Mouse (Mus musculus) common myeloid progenitor, adult 5-6 weeks (primary cell): Measurements from ENCODE around the gene Trp53i13. TPM values are rescaled to one million over a fixed set of nuclear protein-coding genes. Genes with fewer than 3 reads are reported as not detected.
A peak's percentile ranks its signal among the peaks of the same experiment; 100 is the strongest.
"Not testable (repeated sequence)": the region's sequence is repeated elsewhere in the genome, so short reads cannot be mapped to it uniquely, and the experiment has no call there.

Experiments
- ATAC-seq: replicated peaks from 2 replicates; pipeline ENCODE4 v1.8.0; 2016; ENCODE audit warnings: low read depth, mild to moderate bottlenecking, moderate TSS enrichment, inconsistent platforms; ENCODE audit not compliant: poor library complexity, severe bottlenecking
- total RNA-seq: library from RNA; stranded (forward); fragments of 200-1000, 187-1606 nt; gene quantifications from 2 replicates; pipeline ENCODE4 v1.2.3, GENCODE M21; 2017

The Trp53i13 gene
- total RNA-seq, result 3.1 and 3.5 TPM in 2 replicates

DNA sequence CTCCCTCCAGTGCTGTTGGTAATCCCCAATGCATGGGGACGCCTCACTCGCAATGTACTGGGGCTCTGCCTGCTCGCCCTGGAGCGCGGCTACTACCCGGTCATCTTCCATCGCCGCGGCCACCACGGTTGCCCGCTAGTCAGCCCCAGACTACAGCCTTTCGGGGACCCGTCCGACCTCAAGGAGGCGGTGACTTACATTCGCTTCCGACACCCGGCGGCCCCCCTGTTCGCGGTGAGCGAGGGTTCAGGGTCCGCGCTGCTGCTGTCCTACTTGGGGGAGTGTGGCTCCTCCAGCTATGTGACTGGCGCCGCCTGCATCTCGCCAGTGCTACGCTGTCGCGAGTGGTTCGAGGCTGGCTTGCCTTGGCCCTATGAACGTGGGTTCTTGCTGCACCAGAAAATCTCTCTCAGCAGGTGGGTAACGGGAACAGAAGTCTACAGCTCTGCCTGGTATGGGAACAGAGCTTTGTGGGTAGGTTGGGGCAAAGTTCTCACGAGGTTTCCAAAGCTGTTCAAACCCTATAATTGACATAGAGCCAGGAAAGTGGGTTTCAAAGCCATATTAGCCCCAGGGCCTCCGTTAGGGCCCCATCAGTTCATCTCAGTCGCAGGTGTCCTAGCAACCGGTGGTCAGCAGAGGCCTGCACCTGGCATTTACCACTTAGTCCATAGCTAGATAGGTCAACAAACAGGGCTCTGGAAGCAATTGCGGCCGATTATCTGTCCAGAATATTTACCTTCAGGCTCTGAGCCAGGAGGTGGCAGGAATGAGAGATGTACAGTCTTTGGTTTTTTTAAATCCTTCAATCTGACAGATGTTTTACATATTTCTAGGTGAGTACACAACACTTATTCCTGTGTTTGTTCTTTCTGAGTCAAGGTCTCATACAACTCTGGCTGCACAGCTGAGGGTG is at the start of gene Trp53i13:
Gene Trp53i13 (minus strand): TSS at position 344 of the 916 bp plus-strand sequence.
- peak; percentile 6; the same call in 1 of the 2 replicates for ATAC-seq

DNA sequence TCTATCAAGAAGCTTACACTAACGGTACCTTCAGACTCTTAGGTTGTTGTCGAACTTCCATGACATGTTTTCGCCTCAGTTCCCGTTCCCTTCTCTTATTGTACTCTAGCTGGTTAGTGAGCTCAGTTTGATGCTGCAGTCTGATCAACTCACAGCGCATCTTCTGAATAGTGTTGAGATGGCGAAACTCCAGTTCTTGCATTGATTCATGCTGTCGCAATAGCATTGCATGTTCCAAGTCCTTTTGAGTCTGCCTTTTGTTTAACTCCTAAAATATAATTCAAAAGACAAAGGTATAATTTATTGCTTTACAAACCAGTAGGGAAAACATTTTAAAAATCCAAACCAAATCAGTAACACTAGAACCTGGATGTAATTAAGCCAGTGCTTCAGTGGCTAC is 29.5 kb upstream of the Trp53i13 start:
- no peak for ATAC-seq

DNA sequence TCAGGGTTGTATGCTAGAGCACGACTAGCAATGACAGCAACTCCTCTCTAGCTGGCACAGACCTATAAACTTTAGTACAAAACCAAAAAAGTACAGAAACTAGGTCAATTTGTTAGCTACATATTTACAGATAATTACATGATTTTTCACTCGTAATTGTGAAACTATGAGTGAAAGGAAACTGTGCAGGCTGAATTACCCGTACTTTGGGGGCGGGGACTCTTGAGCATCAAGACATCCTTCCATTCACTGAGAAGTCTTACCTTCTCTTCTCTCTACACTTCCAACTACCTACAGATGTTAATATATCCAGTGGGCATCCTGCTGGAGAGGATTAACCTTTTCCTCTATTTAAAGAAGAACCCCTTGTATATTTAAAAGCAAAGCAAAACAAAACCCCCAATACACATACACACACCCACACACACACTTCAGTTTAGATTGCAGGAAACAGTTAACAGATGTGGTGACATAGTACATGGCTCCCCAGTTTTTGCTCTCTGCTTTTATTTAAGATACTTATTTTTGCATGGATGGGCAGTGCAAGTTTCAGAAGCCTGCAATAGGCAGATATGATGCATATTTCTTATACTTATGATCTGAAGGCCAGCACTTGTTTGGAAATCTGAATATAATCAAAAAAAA is 16.5 kb upstream of the Trp53i13 start:
- no peak for ATAC-seq

DNA sequence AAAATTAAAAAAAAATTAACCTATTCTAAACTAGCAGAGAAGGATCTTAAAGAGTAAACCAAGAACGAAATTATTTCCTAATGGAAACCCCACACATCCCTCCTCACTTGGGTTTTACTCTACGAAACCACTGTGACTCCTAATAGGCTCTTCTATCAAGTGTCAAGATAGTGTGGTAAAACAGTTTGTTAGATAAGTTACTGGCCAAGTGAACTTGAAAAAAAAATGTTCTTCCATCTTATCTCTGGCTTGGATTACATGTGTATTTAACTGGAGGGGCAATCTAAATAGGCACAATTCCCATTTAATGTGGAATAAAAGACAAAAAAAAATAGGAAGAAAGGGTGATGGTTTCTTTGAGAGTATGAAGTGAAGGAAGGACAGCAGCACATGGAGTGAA is 15.1 kb upstream of the Trp53i13 start:
- no peak for ATAC-seq

DNA sequence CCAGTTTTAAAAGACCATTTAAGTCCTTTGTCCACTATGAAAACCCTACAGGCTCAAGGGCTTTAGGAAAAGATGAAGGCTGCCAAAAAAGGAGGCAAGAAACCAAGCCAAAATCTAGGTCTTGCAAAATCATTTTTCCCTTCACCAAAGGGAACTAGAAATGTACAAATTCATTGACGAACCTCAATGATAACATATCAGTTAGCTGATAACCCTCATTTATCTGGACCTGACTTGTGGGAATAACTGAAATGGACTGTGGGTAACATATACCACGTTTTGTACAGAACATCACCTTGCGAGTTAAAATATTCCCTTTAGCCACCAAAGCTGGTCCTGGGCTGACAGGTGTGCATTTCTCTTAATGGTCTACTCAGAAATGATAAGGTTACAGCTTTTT is 13.9 kb upstream of the Trp53i13 start:
- ATAC-seq, result no peak

DNA sequence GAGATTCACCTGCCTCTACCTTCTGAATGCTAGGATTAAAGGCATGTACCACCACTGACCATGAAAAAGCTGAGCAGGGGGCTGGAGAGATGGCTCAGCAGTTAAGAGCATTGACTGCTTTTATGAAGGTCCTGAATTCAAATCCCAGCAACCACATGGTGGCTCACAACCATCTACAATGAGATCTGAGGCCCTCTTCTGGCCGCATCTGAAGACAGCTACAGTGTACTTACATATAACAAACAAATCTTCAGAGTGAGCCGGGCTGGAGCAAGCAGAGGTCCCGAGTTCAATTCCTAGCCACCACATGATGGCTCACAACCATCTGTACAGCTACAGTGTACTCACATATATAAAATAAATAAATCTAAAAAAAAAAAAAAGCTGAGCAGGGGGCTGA is 12.6 kb upstream of the Trp53i13 start:
- not testable (repeated sequence) for ATAC-seq

DNA sequence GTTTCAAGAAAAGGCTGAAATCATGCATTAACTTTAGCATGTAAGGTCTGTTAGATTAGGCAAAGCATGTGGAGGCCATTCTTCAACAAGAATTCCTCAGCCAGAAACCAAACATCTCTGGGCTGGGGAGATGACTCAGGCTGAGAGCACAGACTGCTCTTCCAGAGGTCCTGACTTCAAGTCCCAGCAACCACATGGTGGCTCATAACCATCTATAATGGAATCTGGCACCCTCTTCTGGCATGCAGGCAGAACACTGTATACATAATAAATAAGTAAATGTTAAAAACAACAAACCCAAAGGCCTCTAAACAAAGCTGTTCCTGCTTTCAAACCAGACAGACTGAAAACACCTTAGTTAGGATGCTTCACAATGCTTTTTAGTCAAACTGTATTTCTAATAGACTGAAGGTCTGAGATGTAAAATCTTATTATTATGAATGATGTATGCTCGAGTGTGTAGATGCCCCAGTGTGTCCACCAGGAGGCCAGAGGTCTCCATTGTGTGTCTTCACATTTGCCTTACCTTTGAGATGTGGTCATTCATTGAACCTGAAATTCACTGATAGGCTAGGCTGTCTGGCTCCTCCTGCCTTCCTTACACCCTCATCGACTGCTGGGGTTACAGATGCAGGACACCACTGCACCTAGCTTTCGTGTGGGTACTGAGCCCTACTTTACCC is 10.2 kb upstream of the Trp53i13 start:
- ATAC-seq, result 0 out of 2 replicates have a peak, but pooled peaks have one; percentile 39

DNA sequence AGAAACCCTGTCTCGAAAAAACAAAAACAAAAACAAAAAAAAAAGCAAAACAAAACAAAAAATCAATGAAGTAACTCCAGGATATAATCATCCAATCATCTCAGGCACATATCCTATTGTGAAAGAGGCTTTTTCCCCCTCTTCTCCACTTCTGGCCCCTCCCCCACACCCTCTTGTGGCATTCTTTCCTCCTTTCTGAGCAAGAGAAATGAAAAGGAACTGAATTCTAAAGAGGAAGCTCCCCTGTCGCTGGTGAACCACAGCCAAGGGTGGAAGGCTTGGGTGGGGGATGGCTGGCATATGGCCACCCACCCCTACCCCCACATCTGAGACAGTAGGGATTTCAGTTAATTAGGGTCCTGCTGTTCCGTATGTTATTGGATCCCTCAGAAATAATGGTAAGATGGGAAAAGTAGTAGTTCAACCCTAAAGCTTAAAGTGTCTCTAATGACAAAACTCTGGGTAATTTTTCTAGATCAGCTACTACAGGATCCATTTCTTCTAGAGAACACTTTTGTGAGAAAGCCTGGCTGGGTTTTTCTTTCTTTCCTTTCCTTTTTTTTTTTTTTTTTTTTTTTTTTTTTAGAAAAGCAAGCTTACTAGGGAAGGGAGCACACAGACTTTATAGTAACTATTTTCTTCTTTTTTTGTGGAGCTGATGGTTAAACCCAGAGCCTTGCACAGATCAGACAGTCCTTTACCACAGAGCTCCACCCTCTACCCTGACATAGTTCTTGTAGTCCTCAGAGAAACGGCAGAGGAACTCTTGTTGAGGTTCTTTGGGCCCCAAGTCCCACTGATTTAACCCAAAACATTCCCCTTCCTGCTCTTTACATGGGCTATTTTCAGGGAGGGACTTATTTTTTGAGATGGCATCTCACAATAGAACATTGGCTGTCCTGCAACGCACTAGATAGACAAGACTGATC is 5.1 kb upstream of the Trp53i13 start:
- ATAC-seq, result peak; percentile 43

DNA sequence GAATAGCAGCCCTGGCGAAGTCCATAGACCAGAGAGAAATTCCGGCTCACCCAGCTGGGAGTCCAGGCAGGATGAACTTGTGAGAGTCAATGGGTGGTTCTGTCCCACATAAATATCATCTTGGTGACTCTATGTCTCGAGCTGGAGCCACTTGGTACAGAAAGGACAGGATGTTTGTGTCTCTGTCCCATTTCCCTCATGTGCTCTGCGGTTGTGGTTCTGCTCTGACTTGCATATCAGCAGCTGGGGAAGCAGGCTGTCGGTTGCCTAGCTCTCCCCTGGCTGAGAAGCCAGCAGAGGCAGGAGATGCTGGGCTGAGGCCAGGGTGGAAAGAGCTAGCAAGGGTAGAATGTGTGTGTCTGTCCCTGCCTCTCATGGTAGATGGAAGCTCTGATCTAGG is 3.3 kb upstream of the Trp53i13 start, which contains the start of gene Gm10392:
Gene Gm10392 (minus strand): TSS at position 156 of the 400 bp plus-strand sequence.
- ATAC-seq, result peak; percentile 79

- no peak for ATAC-seq
These were observed 2.4 kb upstream of the Trp53i13 start for GRCm38 (mm10) chr11:77518051-77518798.

DNA sequence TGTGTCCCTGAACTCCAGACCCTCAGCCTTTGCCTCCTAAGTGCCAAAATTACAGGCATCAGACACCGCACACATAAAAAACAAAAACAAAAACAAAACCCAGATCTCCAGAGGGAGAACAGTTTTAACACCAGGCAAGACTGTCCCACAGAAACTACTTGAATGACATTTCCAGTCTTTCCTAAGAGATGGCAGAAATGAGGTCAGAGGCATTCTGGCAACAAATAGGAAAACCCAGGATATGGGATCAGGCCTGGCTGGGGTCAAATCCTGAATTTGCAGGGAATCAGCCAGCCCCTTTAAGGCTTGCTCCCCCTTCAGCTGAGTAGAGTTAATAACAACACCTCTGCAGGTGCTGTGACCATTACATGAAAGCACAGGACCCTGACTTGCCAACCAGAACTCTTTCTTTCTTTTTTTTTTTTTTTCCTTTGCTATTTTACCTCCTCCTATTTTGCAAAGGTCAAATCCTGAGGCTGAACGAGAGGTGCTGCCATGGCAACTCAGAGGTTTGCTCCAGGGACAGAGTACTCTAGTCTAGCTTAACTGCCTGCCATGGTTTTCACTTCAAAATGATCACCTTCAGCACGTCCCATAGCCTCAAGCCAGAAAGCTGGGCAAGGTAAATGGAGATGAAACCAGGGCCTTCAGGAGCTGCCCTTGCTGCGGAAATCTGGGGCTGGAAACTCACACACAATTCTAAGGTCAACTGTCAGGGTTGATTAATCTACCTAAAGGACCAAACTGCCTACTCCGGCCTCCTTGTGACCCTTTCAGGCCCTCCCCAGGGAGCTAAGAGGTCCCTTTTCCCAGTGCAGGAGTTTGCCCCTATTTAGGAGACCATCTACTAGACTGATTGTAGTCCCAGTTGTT is 1.0 kb upstream of the Trp53i13 start:
- ATAC-seq, result no peak

DNA sequence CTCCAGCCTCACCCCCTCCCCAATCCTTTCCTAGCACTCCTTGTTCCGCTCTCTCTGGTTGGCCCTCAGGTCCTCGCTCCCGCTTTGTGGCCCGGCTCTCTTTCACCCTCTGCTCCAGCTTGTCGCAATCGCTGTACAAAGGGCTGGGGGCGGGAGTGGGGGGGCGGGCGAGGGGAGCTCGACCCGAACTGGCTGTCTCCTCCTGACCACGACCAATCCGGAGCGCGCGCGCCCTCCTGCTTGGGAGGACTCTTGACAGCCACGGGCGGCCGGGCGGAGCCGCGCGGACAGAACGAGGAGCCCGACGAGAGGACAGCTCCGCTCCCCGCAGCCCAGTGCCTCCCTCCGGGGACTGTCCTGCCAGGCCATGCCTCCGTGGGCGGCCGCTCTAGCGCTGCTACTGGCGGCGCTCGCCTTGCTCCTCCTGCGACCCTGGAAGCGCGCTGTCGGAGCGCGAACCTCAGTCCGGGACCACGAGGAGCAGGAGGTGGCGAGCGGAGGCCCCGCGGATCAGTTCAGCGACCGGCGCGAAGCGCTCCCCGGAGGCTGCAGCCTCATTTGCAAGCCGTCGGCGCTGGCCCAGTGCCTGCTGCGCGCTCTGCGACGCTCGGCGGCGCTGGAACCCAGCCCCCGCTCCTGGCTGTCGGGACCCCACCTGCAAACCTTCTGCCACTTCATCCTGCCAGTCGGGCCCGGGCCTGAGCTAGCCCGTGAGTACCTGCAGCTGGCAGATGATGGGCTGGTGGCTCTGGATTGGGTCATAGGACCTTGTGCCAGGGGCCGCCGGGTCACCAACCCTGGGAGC is 746 bp downstream of the Trp53i13 start, which contains the start of gene Abhd15:
Gene Abhd15 (plus strand): TSS at position 290 of the 805 bp plus-strand sequence.
- peak; percentile 19 for ATAC-seq

DNA sequence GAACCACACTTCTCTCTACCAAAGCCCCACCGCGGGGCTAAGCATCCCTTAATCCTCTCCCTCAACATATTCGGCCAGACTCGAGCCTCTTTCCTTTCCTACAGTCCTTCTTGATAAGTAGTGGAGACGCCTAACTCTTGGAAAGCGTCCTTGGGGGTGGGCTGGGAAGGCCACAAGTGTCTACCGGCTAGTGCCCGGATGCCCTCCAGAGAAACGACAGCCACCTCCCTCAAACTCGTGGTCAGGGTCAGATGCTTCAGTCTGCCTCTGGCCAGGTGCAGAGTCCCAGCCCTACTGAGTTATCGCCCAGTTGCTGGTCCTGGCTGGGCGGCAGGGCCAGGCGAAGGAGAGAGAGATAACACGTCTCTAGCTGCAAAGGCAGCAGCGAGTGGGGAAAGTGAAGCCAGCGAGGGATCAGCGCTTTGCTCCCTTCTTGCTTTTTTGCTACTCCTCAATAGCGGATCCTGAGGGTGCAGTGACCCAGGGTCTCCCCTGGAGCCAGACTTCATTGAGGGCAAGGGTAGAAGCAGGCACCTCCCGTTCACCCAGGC is 1.4 kb downstream of the Trp53i13 start:
- ATAC-seq, result 0 out of 2 replicates have a peak, but pooled peaks have one; percentile 6

- ATAC-seq, result 0 out of 2 replicates have a peak, but pooled peaks have one; percentile 2
These were observed 2.0 kb downstream of the Trp53i13 start for GRCm38 (mm10) chr11:77513811-77514170.

GRCm38 (mm10) chr11:77512891-77513810 is 2.6 kb downstream of the Trp53i13 start:
- ATAC-seq, result peak; percentile 42; the same call in 1 of the 2 replicates

DNA sequence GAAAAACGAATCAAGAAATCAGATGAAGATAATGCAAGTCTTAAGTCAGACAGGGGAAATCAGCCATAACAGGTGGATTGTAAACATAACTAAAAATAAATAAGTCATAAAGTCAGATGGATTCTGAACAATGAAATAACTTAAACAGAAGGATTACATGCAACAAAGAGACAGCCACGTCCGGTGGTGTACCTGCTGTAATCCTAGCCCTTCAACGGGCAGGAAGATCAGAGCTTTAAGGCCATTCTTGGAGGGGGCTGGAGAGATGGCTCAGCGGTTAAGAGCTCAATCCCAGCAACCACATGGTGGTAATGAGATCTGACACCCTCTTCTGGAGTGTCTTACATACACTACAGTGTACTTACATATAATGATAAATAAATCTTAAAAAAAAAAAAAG is 4.4 kb downstream of the Trp53i13 start:
- no peak for ATAC-seq
